Mouse (Mus musculus) stomach, embryonic 15.5 days (tissue): Measurements from ENCODE around the gene Gm4131. TPM values are rescaled to one million over a fixed set of nuclear protein-coding genes. Genes with fewer than 3 reads are reported as not detected.

Source experiments
- ATAC-seq: fragments of 200-750 bp; cut with Nextera tagmentation; 2 replicates; pipeline ENCODE4 v1.8.0; 2017; ENCODE audit warnings: low read depth, moderate number of reproducible peaks, moderate TSS enrichment; ENCODE audit not compliant: insufficient read depth, low FRiP score
- H3K27ac ChIP-seq: fragments of 300-500 bp; sonication (generic); 2 replicates; pipeline ENCODE4 v1.5.1; 2015; ENCODE audit warnings: mild to moderate bottlenecking, inconsistent platforms
- H3K27me3 ChIP-seq: fragments of 300-500 bp; sonication (generic); replicated peaks from 2 replicates; pipeline ENCODE4 v1.6.1; 2015; ENCODE audit warnings: inconsistent platforms
- H3K36me3 ChIP-seq: fragments of 300-500 bp; sonication (generic); 2 replicates; pipeline ENCODE4 v1.6.1; 2015; ENCODE audit warnings: inconsistent platforms
- H3K4me1 ChIP-seq: fragments of 300-500 bp; sonication (generic); 2 replicates; pipeline ENCODE4 v1.6.1; 2015; ENCODE audit warnings: inconsistent platforms
- H3K4me2 ChIP-seq: fragments of 300-500 bp; sonication (generic); 2 replicates; pipeline ENCODE4 v1.6.1; 2015; ENCODE audit warnings: mild to moderate bottlenecking, inconsistent platforms
- H3K4me3 ChIP-seq: fragments of 300-500 bp; sonication (generic); replicated peaks from 2 replicates; pipeline ENCODE4 v1.5.1; 2015; ENCODE audit warnings: inconsistent platforms
- H3K9ac ChIP-seq: fragments of 300-500 bp; sonication (generic); 2 replicates; pipeline ENCODE4 v1.6.1; 2015; ENCODE audit warnings: inconsistent platforms
- H3K9me3 ChIP-seq: fragments of 300-500 bp; sonication (generic); 2 replicates; pipeline ENCODE4 v1.6.1; 2016; ENCODE audit warnings: inconsistent platforms
- WGBS: fragments of 180-500 bp; shearing (Covaris S2); methylation state at CpG from one replicate; pipeline ENCODE4 v1.1.7; 2015; 5-methylcytosine and 5-hydroxymethylcytosine counted together
- polyA plus RNA-seq: library from polyadenylated mRNA; unstranded; fragments of >200 nt; fragmentation: Nextera tagmentation; extraction: Ambion mirVana; gene quantifications from 2 replicates; pipeline ENCODE4 v1.2.1, GENCODE M21; 2015

Gene Gm4131
- polyA plus RNA-seq, 1 experiment from 2014 or later: not detected

GRCm38 (mm10) chr14:62546296-62546695 lies 20.4 kb downstream of the Gm4131 start:
- Histone ChIP-seq H3K27ac (no peak overlapping the region), H3K36me3 (no peaks in the 10 kb centered on the region), H3K9me3 (no peaks in the 10 kb centered on the region), H3K27me3 (no peaks in the 10 kb centered on the region), H3K9ac (no peak overlapping the region), H3K4me1 (no peaks in the 10 kb centered on the region), H3K4me3 (no peak overlapping the region), H3K4me2 (no peak overlapping the region)
- no peak for ATAC-seq
- 75% methylated on average over 6 of the region's 6 CpGs for WGBS

GRCm38 (mm10) chr14:62541751-62542150 lies 25.0 kb downstream of the Gm4131 start:
- no peak overlapping the region for H3K27ac ChIP-seq
- 81% methylated on average over 1 of the region's 1 CpGs for WGBS
- ATAC-seq: no peak
- H3K4me1 ChIP-seq: no peaks in the 10 kb centered on the region
- no peaks in the 10 kb centered on the region for H3K36me3 ChIP-seq
- H3K4me3 ChIP-seq: no peak overlapping the region
- no peaks in the 10 kb centered on the region for H3K27me3 ChIP-seq
- H3K4me2 ChIP-seq: no peak overlapping the region
- no peak overlapping the region for H3K9ac ChIP-seq
- H3K9me3 ChIP-seq: no peaks in the 10 kb centered on the region

- H3K36me3 ChIP-seq: no peaks in the 10 kb centered on the region
- no peak overlapping the region for H3K9ac ChIP-seq
- WGBS: 64% methylated on average over 3 of the region's 3 CpGs
- H3K4me1 ChIP-seq: no peaks in the 10 kb centered on the region
- no peaks in the 10 kb centered on the region for H3K9me3 ChIP-seq
- ATAC-seq: no peak
- H3K4me2 ChIP-seq: no peak overlapping the region
- no peak overlapping the region for H3K4me3 ChIP-seq
- no peak overlapping the region for H3K27ac ChIP-seq
- no peaks in the 10 kb centered on the region for H3K27me3 ChIP-seq
Measured at GRCm38 (mm10) chr14:62539834-62540233, 26.9 kb downstream of the Gm4131 start.

GRCm38 (mm10) chr14:62536988-62537387 lies 29.7 kb downstream of the Gm4131 start:
- no peak overlapping the region for H3K27ac ChIP-seq
- no peaks in the 10 kb centered on the region for H3K36me3 ChIP-seq
- H3K27me3 ChIP-seq: no peaks in the 10 kb centered on the region
- ATAC-seq: no peak
- WGBS: 38% methylated on average over 5 of the region's 5 CpGs
- no peak overlapping the region for H3K4me3 ChIP-seq
- no peaks in the 10 kb centered on the region for H3K4me1 ChIP-seq
- no peaks in the 10 kb centered on the region for H3K9me3 ChIP-seq
- H3K4me2 ChIP-seq: no peak overlapping the region
- H3K9ac ChIP-seq: no peak overlapping the region

GRCm38 (mm10) chr14:62536127-62536526 lies 30.6 kb downstream of the Gm4131 start:
- Histone ChIP-seq H3K4me2 (no peak overlapping the region), H3K27me3 (no peaks in the 10 kb centered on the region), H3K4me3 (no peak overlapping the region), H3K9ac (no peak overlapping the region), H3K36me3 (no peaks in the 10 kb centered on the region), H3K9me3 (no peaks in the 10 kb centered on the region), H3K27ac (no peak overlapping the region), H3K4me1 (no peaks in the 10 kb centered on the region)
- 55% methylated on average over 5 of the region's 5 CpGs for WGBS
- no peak for ATAC-seq

- Histone ChIP-seq H3K9me3 (no peaks in the 10 kb centered on the region), H3K4me1 (no peaks in the 10 kb centered on the region), H3K4me3 (no peak overlapping the region), H3K36me3 (no peaks in the 10 kb centered on the region), H3K27me3 (no peaks in the 10 kb centered on the region), H3K9ac (no peak overlapping the region), H3K4me2 (no peak overlapping the region), H3K27ac (no peak overlapping the region)
- 56% methylated on average over 2 of the region's 2 CpGs for WGBS
- ATAC-seq: no peak
Measured at GRCm38 (mm10) chr14:62530951-62531350, 35.8 kb downstream of the Gm4131 start.

- Histone ChIP-seq H3K9ac (no peak overlapping the region), H3K9me3 (no peaks in the 10 kb centered on the region), H3K4me3 (no peak overlapping the region), H3K4me1 (no peaks in the 10 kb centered on the region), H3K27me3 (no peaks in the 10 kb centered on the region), H3K4me2 (no peak overlapping the region), H3K36me3 (no peaks in the 10 kb centered on the region), H3K27ac (no peak overlapping the region)
- no peak for ATAC-seq
- WGBS: 80% methylated on average over 1 of the region's 1 CpGs
Measured at GRCm38 (mm10) chr14:62512845-62513244, 53.9 kb downstream of the Gm4131 start.

- no peak overlapping the region for H3K27ac ChIP-seq
- H3K4me1 ChIP-seq: no peaks in the 10 kb centered on the region
- no peak overlapping the region for H3K4me2 ChIP-seq
- no peaks in the 10 kb centered on the region for H3K9me3 ChIP-seq
- no peak overlapping the region for H3K4me3 ChIP-seq
- H3K36me3 ChIP-seq: no peaks in the 10 kb centered on the region
- no peak for ATAC-seq
- no peaks in the 10 kb centered on the region for H3K27me3 ChIP-seq
- no peak overlapping the region for H3K9ac ChIP-seq
- WGBS: 58% methylated on average over 3 of the region's 3 CpGs
Measured at GRCm38 (mm10) chr14:62509350-62509749, 57.4 kb downstream of the Gm4131 start.

GRCm38 (mm10) chr14:62506261-62506660 lies 60.5 kb downstream of the Gm4131 start:
- no peaks in the 10 kb centered on the region for H3K36me3 ChIP-seq
- H3K9me3 ChIP-seq: no peaks in the 10 kb centered on the region
- 71% methylated on average over 3 of the region's 3 CpGs for WGBS
- no peaks in the 10 kb centered on the region for H3K27me3 ChIP-seq
- H3K9ac ChIP-seq: no peak overlapping the region
- no peak overlapping the region for H3K27ac ChIP-seq
- H3K4me1 ChIP-seq: no peaks in the 10 kb centered on the region
- H3K4me2 ChIP-seq: no peak overlapping the region
- no peak for ATAC-seq
- no peak overlapping the region for H3K4me3 ChIP-seq

GRCm38 (mm10) chr14:62497391-62497790 lies 69.3 kb downstream of the Gm4131 start:
- Histone ChIP-seq H3K9ac (no peak overlapping the region), H3K36me3 (no peaks in the 10 kb centered on the region), H3K27me3 (no peaks in the 10 kb centered on the region), H3K4me3 (no peak overlapping the region), H3K4me1 (no peaks in the 10 kb centered on the region), H3K27ac (no peak overlapping the region), H3K4me2 (no peak overlapping the region), H3K9me3 (no peaks in the 10 kb centered on the region)
- WGBS: 75% methylated on average over 7 of the region's 7 CpGs
- no peak for ATAC-seq

- H3K36me3 ChIP-seq: no peaks in the 10 kb centered on the region
- H3K9ac ChIP-seq: no peak overlapping the region
- H3K4me3 ChIP-seq: no peak overlapping the region
- H3K9me3 ChIP-seq: no peaks in the 10 kb centered on the region
- no peak for ATAC-seq
- WGBS: 65% methylated on average over 1 of the region's 1 CpGs
- H3K4me2 ChIP-seq: no peak overlapping the region
- H3K27ac ChIP-seq: no peak overlapping the region
- H3K4me1 ChIP-seq: no peaks in the 10 kb centered on the region
- H3K27me3 ChIP-seq: no peaks in the 10 kb centered on the region
Measured at GRCm38 (mm10) chr14:62496501-62496900, 70.2 kb downstream of the Gm4131 start.

GRCm38 (mm10) chr14:62493456-62493855 lies 73.3 kb downstream of the Gm4131 start:
- Histone ChIP-seq H3K4me2 (no peak overlapping the region), H3K4me1 (no peaks in the 10 kb centered on the region), H3K9ac (no peak overlapping the region), H3K27ac (no peak overlapping the region), H3K36me3 (no peaks in the 10 kb centered on the region), H3K9me3 (no peaks in the 10 kb centered on the region), H3K4me3 (no peak overlapping the region), H3K27me3 (no peaks in the 10 kb centered on the region)
- ATAC-seq: no peak
- WGBS: 58% methylated on average over 5 of the region's 5 CpGs

GRCm38 (mm10) chr14:62492196-62492850 lies 74.4 kb downstream of the Gm4131 start:
- Histone ChIP-seq H3K4me1 (no peaks in the 10 kb centered on the region), H3K36me3 (no peaks in the 10 kb centered on the region), H3K4me3 (no peak overlapping the region), H3K9me3 (no peaks in the 10 kb centered on the region), H3K9ac (no peak overlapping the region), H3K27ac (no peak overlapping the region), H3K27me3 (no peaks in the 10 kb centered on the region), H3K4me2 (no peak overlapping the region)
- WGBS: 34% methylated on average over 16 of the region's 16 CpGs
- ATAC-seq: no peak; the same call in 1 of the 2 replicates
